Mouse (Mus musculus): ENCODE results near the gene Psmb11.
A peak's percentile ranks its signal among the peaks of the same experiment; 100 is the strongest.

The Psmb11 gene

DNA sequence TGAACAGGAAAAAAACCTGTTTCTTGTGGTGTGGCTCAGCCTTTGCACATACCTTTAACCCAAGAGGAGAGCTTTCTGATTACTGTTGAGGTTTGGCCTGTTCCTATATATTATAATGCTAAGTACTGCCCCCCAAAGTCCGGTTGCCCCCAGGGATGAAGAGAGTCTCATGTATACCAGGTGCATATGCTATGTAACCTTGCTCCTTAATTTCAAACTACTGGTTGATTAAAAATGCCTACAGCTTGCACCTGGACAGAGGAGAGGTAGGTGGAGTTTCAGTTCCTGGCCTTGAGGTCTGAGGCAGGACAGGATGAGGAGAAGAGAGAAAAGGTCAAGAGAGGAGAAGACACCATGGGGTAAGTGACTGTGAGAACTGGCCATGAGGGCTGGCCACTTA is at the start of gene Psmb11:
TSS of gene Psmb11 (plus strand) at position 301 of the 400 bp plus-strand sequence.
- no peak for DNase-seq

DNA sequence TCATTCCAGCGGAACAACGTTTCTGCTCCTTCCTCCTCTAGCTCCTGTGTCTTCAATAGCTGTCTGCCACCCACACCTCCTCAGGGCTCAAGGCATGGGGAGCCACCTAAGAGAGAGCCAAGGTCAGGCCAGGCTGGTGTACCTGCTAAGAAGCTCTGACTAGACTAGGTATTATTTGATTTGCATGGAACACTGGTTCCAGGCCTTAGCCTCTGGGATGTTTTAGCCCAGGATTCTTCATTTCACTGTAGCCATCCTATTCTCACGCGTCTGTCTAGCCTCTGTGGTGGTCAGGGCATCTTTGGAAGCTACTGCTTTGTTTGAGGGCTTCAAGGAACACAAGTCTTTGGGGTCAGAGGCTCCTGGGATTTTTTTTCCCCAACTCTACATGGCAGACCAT is 49.1 kb upstream of the Psmb11 start:
- no peak for DNase-seq

GRCm38 (mm10) chr14:54572790-54573736 is 48.2 kb upstream of the Psmb11 start:
- DNase-seq = no peak

GRCm38 (mm10) chr14:54574253-54574652 is 47.0 kb upstream of the Psmb11 start:
- peak; percentile 35 to 43 for DNase-seq

DNA sequence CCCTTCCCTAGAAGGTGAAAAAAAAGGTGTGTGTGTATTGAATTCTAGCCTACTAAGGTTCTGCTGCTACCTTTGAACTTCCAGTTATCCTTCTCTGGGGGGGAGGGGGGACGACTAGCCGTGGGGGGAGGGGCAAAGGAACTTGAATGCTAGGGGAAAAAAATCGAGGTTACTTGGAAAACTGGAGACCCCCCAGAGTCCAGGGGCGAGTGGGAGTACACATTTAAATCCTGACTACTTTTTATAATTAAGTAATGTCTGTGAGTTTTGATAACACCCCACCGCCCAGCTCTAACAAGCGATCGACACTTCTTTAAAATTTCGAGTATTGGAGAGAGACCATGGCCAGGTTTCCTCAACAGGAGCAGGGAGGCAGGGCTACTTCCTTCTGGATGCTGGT is 46.2 kb upstream of the Psmb11 start:
- no peak for DNase-seq

GRCm38 (mm10) chr14:54575631-54576030 is 45.6 kb upstream of the Psmb11 start:
- DNase-seq = peak; percentile 46 to 59

GRCm38 (mm10) chr14:54576241-54577088 is 44.8 kb upstream of the Psmb11 start:
- peak; percentile 30 to 38 for DNase-seq

GRCm38 (mm10) chr14:54577089-54577982 is 43.9 kb upstream of the Psmb11 start, which contains the start of gene Ajuba:
TSS of gene Ajuba (minus strand) at chr14:54577558.
- DNase-seq = peak; percentile 74 to 83

- peak; percentile 27 to 29 for DNase-seq
Observed at GRCm38 (mm10) chr14:54578063-54578462, 43.2 kb upstream of the Psmb11 start.

- DNase-seq = no peak
Observed at GRCm38 (mm10) chr14:54579638-54580037, 41.6 kb upstream of the Psmb11 start.

GRCm38 (mm10) chr14:54582536-54582935 is 38.7 kb upstream of the Psmb11 start:
- no peak for DNase-seq

GRCm38 (mm10) chr14:54583681-54584338 is 37.4 kb upstream of the Psmb11 start:
- peak; percentile 83 to 88 for DNase-seq

GRCm38 (mm10) chr14:54591056-54591455 is 30.2 kb upstream of the Psmb11 start:
- peak in 1 of 2 experiments; percentile 21 for DNase-seq

DNA sequence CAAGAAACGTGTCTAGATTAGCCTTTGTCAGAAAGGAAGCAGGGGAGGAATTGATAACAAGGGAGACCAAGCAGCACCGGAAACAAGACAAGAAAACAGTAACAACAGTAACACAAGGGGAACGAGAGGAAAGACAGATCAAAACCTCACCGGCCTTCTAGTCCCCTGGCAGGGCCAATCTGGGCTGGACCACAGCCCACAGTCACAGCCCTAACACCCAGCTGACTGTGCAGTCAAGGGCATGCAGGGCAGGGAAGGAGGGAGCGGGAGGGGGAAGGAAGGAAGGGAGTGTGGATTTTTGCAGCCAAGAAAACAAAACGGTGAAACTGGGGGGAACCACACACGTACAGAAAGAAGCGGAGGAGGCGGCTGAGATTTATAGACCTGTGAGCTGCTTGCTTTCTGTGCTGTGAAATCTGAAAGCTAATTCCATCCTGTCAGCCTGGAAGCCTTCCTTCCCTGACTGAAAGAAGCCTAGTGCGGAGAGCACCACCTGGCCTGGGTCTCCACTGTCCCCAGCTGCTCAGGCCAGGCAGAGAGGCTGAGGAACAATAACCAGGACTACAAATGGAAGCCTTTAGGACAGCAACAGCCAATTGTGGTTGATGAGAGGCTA is 28.8 kb upstream of the Psmb11 start:
- DNase-seq = peak; percentile 66 to 68

- peak in 1 of 2 experiments; percentile 43 for DNase-seq
Observed at GRCm38 (mm10) chr14:54594055-54594454, 27.2 kb upstream of the Psmb11 start.

GRCm38 (mm10) chr14:54594631-54595414 is 26.4 kb upstream of the Psmb11 start:
- DNase-seq = peak in 1 of 2 experiments; percentile 26

- no peak for DNase-seq
Observed at GRCm38 (mm10) chr14:54597084-54597483, 24.1 kb upstream of the Psmb11 start.

- no peak for DNase-seq
Observed at GRCm38 (mm10) chr14:54601601-54602000, 19.6 kb upstream of the Psmb11 start.

- peak; percentile 45 to 62 for DNase-seq
Observed at GRCm38 (mm10) chr14:54602613-54603012, 18.6 kb upstream of the Psmb11 start.

DNA sequence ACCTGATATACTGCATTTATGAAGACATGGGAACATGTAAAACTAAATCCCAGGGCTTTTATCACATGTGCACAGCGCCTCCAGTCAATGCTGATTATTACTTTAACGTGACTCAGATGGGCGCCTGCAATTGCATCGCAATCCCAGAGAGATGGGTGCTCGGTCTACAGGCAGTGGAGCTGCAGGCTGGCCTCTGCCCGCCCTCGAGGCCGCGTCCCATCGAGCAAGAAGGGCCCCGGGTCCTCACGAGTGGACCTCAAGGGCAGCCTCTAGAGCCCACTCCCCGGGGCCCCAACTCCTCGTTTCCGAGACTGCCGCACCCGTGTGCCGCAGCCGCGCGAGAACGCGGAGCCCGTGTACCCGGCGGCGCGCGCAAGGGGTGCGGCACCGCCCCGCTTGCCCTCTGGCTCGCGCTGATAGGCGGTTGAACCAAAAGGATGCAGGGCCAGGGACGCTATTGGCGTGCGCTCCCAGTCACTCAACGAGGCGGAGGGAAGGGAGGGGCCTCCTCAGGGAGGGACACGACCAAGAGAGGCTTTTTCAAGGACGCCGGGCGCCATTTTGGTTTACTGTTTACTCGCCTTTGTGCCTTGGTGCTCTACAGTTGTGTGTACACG is 18.1 kb upstream of the Psmb11 start:
- DNase-seq = peak; percentile 97 to 98
